Mouse (Mus musculus) megakaryocyte, adult 5-6 weeks (primary cell): Measurements from ENCODE around the gene Slc26a11. TPM values are rescaled to one million over a fixed set of nuclear protein-coding genes. Genes with fewer than 3 reads are reported as not detected.
A peak's percentile ranks its signal among the peaks of the same experiment; 100 is the strongest.
"Not testable (repeated sequence)": the region's sequence is repeated elsewhere in the genome, so short reads cannot be mapped to it uniquely, and the experiment has no call there.

Experiments
- ATAC-seq: 2 replicates; pipeline ENCODE4 v1.8.0; 2016; ENCODE audit warnings: mild to moderate bottlenecking, inconsistent platforms; ENCODE audit not compliant: poor library complexity, severe bottlenecking
- total RNA-seq, 2 experiments: library from RNA; stranded (forward) in 1 of 2; stranded (reverse) in 1 of 2; fragments of 153-499, 151-499 nt in 1 of 2; fragments of 221-1000, 200-1000 nt in 1 of 2; gene quantifications; 2 replicates each; pipeline versions ENCODE4 v1.2.3 to v1.2.4; 2015 to 2017

The Slc26a11 gene
- total RNA-seq, 2 experiments from 2014 or later, result 3.4 to 4.8 TPM

GRCm38 (mm10) chr11:119354798-119355442 is 437 bp upstream of the Slc26a11 start:
- peak; percentile 75 for ATAC-seq

DNA sequence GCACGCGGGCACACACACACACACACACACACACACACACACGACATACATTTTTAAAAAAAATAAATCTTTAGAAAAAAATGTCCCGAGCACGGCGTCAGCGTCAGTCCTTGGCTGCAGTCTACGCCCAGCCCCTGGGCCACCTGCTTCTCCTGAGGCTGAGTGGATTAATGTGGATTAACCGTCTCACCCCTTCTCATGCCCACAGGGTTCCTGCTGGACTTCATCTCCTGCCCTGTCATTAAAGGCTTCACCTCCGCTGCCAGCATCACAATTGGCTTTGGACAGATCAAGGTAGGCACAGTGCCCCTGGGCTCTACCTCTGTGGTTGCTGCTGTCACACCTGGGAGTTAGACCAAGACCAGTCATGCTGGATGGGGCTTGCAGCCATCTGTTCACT is 3.7 kb downstream of the Slc26a11 start:
- ATAC-seq, result no peak

- ATAC-seq, result peak; percentile 36; the same call in 1 of the 2 replicates
Observed at GRCm38 (mm10) chr11:119362769-119363533, 7.6 kb downstream of the Slc26a11 start.

- ATAC-seq, result peak; percentile 100
Observed at GRCm38 (mm10) chr11:119363534-119364145, 8.3 kb downstream of the Slc26a11 start.

DNA sequence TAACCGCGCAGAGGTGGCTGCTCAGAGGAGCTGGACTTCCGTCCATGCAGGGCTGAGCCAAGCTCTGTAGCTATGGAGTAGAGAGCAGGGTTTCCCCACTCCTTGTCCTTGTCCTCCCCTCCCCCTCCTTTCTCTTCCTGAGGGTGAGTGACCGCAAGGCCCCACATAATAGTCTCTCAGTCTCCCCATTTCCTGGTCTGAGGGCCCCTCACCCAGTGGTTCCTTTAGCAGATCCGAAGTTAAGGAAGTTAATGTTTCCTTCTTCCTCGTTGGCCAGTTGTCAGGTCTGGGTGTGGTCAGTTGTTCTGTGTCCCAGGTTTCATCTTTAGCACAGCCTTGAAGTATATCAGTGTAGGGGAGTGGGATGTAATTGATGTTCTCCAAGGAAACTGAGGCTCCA is 20.1 kb downstream of the Slc26a11 start:
- peak; percentile 68 for ATAC-seq

DNA sequence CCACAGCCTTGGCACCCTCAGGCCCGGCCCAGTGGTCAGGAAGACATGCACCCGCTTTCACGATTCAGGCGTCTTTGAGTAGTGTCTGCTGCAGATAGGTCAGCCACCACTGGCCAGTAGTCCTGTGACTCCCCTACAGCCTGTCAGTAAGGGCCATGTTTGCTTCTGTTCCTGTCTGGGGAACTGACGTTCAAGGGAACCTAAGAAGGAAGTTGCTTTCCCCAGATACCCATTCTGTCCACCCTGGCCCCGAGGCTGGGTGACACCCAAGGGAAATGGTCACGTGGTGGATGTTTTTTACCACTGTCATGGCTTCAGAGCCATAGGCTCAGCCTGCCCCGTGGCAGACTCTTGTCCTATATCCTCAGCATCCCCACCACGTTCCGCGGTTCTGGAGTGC is 22.0 kb downstream of the Slc26a11 start:
- peak; percentile 78 for ATAC-seq

- ATAC-seq, result no peak
Observed at GRCm38 (mm10) chr11:119378551-119378950, 23.2 kb downstream of the Slc26a11 start.

DNA sequence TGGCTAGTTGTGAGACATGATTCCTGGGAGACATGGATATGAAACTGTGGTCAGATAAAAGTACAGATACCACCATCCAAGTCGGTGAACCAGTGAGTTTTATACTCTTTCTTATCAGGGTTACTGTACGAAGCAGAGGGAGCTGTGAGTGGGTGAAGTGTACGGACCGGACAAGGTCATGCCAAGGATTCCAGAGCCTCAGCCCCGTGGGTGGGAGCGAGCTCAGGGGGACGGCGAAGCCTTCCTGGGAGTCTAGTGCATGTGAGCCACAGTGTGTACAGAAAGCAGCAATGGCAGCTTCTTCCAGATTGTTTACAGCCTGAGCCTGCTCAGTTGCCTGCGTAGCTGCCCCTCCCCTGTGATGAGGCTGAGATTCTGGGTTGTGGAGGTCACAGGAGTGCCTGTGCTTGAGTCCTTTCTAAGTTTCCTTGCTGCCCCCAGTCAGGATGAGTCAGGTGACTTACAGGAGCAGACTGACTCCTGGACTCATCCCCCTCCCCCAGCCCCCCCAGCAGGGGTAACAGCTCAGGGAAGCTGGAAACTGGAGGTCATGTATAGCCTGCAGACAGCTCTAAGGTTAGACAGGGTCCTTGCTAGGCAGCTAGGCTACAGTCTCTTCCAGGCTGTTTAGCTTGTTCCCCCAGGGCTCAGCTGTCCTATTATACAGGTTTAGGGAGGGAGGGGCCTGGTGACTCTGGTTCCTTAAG is 26.4 kb downstream of the Slc26a11 start:
- ATAC-seq, result no peak

DNA sequence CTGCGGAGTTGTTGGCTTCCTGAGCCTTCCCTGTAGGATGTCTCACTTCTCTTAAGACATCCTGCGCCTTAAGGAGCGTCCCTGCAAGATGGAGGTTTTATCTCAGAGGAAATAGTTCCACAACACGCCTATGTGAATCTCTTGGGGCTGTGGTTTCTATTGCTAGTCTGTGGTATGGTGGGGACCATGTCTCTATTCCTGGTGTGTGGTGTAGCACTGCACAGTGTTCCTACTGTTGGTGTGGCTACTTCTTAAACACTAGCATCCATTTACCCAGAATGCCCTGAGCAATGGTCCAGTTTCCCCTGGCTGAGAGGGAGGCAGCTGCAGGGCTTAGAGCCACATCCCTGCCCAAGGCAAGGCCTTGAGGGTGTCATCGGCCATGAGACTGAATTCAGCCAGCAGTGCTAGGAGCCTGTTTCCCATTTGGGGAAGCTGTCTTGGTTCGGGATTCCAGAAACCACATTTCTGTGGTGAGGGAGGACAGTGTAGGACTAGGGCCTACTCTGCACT is 27.0 kb downstream of the Slc26a11 start:
- no peak for ATAC-seq

DNA sequence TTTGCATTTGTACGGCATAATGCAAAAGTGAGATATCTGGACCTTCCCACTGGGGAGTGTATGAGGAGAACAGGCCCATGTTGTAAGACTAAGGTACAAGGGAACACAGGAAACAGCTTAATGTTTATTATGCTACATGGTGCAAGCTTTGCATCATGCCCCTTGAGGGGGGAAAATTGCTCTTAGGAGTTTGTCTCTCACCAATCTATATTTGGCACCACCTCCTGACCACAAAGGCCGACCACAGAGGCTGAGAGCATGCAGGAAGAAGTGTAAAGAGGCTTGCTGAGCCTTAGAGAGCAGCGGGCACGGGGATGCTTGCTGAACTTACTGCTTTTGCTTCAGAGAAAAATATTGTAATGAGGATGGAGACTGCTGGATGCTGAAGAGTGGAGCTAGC is 29.5 kb downstream of the Slc26a11 start:
- peak; percentile 60 for ATAC-seq

GRCm38 (mm10) chr11:119386306-119386705 is 30.9 kb downstream of the Slc26a11 start:
- no peak for ATAC-seq

- not testable (repeated sequence) for ATAC-seq
Observed at GRCm38 (mm10) chr11:119387273-119387672, 31.9 kb downstream of the Slc26a11 start.

- peak; percentile 29 for ATAC-seq
Observed at GRCm38 (mm10) chr11:119389851-119390270, 34.5 kb downstream of the Slc26a11 start.

GRCm38 (mm10) chr11:119390271-119391231 is 35.2 kb downstream of the Slc26a11 start:
- ATAC-seq, result peak; percentile 62

DNA sequence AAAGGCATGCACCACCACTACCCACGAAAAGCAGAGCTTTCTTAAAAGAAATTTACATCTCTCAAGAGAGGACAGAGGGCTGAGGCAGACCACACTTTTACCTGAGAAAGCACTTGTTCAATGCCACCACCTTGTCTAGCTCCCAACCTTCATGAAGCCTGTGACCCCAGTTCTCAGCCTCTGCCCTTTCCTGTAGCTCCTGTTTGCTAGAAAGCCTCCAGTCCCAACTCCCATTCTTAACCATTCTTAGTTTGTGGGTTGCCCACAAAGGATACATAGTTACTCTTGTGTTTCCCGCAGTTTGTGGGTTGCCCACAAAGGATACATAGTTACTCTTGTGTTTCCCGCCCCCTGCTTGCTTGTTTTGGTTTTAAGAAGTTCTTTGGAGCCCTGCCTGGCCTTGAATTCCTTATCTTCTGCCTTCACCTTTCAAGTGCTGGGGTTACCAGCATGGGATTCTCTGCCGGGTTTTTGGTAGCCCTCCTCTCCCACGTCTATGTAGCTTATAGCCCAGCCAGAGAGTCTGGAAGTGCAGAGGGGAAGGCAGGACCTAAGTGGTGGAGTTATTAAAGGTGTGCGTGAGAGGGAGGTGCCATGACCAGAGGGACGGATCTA is 36.1 kb downstream of the Slc26a11 start:
- no peak for ATAC-seq

DNA sequence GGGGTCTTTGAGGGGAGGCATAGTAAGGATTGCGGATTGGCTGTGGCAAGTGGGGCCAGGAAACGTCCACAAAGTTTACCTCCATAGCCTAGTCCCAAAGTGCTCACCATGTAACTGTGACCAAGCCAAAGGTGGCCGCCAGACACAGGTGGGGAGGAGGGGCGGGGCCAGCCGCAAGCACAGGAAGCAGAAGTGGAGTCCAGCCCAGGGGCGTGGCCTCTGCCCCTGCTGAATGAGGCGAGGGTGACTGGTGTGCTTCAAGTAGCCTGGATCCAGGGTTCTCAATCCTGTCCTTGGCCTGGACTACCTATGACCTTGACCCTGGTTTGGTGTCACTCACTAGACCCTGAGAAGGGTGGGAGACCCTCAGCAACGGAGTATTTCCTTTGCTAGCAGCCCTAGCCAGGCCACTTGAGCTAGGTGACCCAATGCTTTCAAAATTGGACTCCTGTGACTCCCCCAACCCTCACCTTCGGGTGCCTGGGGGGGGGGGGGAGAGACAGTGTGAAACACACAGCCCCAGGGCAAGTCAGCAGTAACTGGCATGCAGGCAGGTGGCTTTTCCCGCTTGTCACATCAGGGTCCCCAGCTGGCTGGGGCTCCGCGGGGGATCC is 36.8 kb downstream of the Slc26a11 start:
- peak; percentile 73 for ATAC-seq

GRCm38 (mm10) chr11:119392800-119393482 is 37.6 kb downstream of the Slc26a11 start, which contains the start of gene Rnf213:
Gene Rnf213 (plus strand): TSS chr11:119393100.
- peak; percentile 10 for ATAC-seq

GRCm38 (mm10) chr11:119393483-119393804 is 38.1 kb downstream of the Slc26a11 start:
- no peak for ATAC-seq
